Mouse (Mus musculus) liver, postnatal 0 days (tissue): ENCODE data around the gene Mymx.

ENCODE experiments used
- CTCF ChIP-seq: sonication (generic); IDR thresholded peaks from 2 replicates; pipeline ENCODE4 v1.5.1; 2016; ENCODE audit warnings: antibody characterized with exemption, low read depth
- EP300 ChIP-seq: IDR thresholded peaks from 2 replicates; pipeline ENCODE4 v1.6.1; 2016; ENCODE audit warnings: antibody characterized with exemption, low read depth, mild to moderate bottlenecking

DNA sequence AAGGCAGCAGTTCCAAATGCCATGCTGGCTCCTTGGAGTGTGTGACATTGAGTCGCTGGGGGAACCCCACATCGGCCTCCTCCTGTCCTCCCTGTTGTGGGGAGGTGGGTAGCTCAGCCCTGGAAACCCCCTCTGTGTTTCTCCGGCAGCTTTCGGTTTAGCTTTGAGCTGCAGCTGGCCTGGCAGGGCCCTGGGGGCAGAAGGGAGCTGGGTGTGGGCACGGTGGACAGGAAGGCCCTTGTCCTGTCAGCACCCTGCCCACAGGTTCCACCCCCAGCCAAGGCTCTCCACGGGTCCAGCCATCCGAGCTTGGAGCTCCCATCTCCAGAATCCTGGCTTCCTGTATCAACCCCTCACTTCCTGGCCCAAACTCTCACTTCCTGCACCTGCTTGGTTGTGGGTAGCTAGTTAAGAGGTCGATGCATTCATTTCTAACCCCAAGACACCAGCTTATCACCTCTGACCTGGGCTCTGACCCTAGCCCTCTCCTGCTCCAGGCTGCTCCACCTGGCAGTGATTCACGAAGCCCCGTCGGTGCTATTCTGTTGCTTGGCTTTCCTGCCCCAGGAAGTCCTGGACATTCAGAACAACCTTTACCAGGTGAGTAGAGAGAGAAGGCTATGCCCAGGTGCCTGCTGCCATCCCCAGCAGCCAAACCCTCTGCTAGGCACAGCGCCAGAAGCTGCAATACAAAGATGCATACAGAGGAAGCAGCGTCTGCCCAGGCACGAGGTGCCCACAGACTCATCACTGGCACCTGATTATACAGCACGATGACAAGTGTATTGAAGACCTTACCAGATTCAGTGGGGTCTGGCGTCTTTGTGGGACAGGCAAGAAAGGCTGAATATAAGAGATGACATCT, 43.7 kb downstream of the Mymx start:
- no peak for TF ChIP-seq EP300
- no peak for TF ChIP-seq CTCF
